ENCODE assay signal across 15 mouse cellular contexts in genomic region chr1:75499441-75499840, GRCm38 (mm10). TPM values are rescaled to one million over a fixed set of nuclear protein-coding genes. Genes with fewer than 3 reads are reported as not detected.
DNase-seq lines count a peak whose midpoint lies in the region; ATAC-seq and TF ChIP-seq lines count a peak whose summit lies in the region.
"Had no signal": no experiment of that assay in that cellular context is flagged by ENCODE, and none has a peak within 500 bp of the region (broad histone marks: within the 10 kb centered on the region; RNA-seq: fewer than 3 reads in every experiment).

No protein-coding gene starts in this region.

- no peak overlapping the region for H3K27ac ChIP-seq in heart, postnatal 0 days (ENCODE audit: low read depth)
- H3K27ac ChIP-seq in lung, embryonic 14.5 days (ENCODE audit: low read depth): no peak overlapping the region
- H3K27ac ChIP-seq in stomach, postnatal 0 days (replicated peaks): no peak overlapping the region
- H3K27ac ChIP-seq: forebrain, embryonic 15.5 days; hindbrain, embryonic 14.5 days; neural tube, embryonic 15.5 days had no signal

- H3K4me3 ChIP-seq in heart, postnatal 0 days (ENCODE audit: low read depth, low read length): no peak overlapping the region
- H3K4me3 ChIP-seq in lung, embryonic 14.5 days (ENCODE audit: low read depth, low read length): no peak overlapping the region
- no peak overlapping the region for H3K4me3 ChIP-seq in stomach, postnatal 0 days (ENCODE audit: low read depth, low read length)
- H3K4me3 ChIP-seq: forebrain, embryonic 15.5 days; megakaryocyte, embryonic 14.5 days; neural tube, embryonic 15.5 days had no signal

- WGBS in heart, postnatal 0 days: 75% methylated on average over 7 of the region's 7 CpGs
- 78% methylated on average over 7 of the region's 7 CpGs for WGBS in lung, embryonic 14.5 days
- WGBS in stomach, postnatal 0 days: 78% methylated on average over 7 of the region's 7 CpGs

- intact Hi-C loops in heart, postnatal 10 days (cut with DNase I): no loop called here

- peaks cover 83% of the 10 kb centered on the region for H3K36me3 ChIP-seq in heart, postnatal 0 days (replicated peaks; ENCODE audit: control insufficient read depth, insufficient read depth, low read length)
- peaks cover 94% of the 10 kb centered on the region for H3K36me3 ChIP-seq in lung, embryonic 14.5 days (ENCODE audit: insufficient read depth)
- H3K36me3 ChIP-seq in stomach, postnatal 0 days (ENCODE audit: control insufficient read depth, insufficient read depth, low read length): peaks cover 18% of the 10 kb centered on the region

- H3K9me3 ChIP-seq in heart, postnatal 0 days (replicated peaks; ENCODE audit: control insufficient read depth, low read length): no peaks in the 10 kb centered on the region
- no peaks in the 10 kb centered on the region for H3K9me3 ChIP-seq in lung, embryonic 14.5 days (ENCODE audit: low read depth, low read length)
- no peaks in the 10 kb centered on the region for H3K9me3 ChIP-seq in stomach, postnatal 0 days (ENCODE audit: control insufficient read depth, low read length)
- H3K9me3 ChIP-seq: forebrain, embryonic 15.5 days; megakaryocyte, embryonic 14.5 days; neural tube, embryonic 15.5 days had no signal

- no peaks in the 10 kb centered on the region for H3K27me3 ChIP-seq in heart, postnatal 0 days (ENCODE audit: control insufficient read depth, insufficient read depth, low read length)
- no peaks in the 10 kb centered on the region for H3K27me3 ChIP-seq in lung, embryonic 14.5 days (ENCODE audit: insufficient read depth, low read length)
- H3K27me3 ChIP-seq in stomach, postnatal 0 days (ENCODE audit: control insufficient read depth, insufficient read depth, low read length): no peaks in the 10 kb centered on the region
- H3K27me3 ChIP-seq: forebrain, embryonic 15.5 days had no signal

- no peak overlapping the region for H3K9ac ChIP-seq in heart, postnatal 0 days (replicated peaks; ENCODE audit: low read depth, low read length)
- H3K9ac ChIP-seq in lung, embryonic 14.5 days: no peak overlapping the region
- no peak overlapping the region for H3K9ac ChIP-seq in stomach, postnatal 0 days (ENCODE audit: low read length)
- H3K9ac ChIP-seq: forebrain, embryonic 15.5 days; hindbrain, embryonic 14.5 days; neural tube, embryonic 15.5 days had no signal

- no peak for TF ChIP-seq EP300 in heart, postnatal 0 days (IDR thresholded peaks at IDR 0.05; ENCODE audit: low read depth)
- TF ChIP-seq EP300 in stomach, postnatal 0 days (optimal IDR thresholded peaks at IDR 0.05): no peak

- no peak for ATAC-seq in heart, postnatal 0 days (ENCODE audit: insufficient read depth, low read depth)
- ATAC-seq in lung, embryonic 14.5 days (ENCODE audit: insufficient read depth): no peak
- ATAC-seq in stomach, postnatal 0 days (ENCODE audit: low FRiP score, low TSS enrichment): no peak
- ATAC-seq: forebrain, embryonic 15.5 days had no signal

- peak; percentile 48 for TF ChIP-seq CTCF in heart, postnatal 0 days (IDR thresholded peaks at IDR 0.05; ENCODE audit: low read depth)
- peak; percentile 51 for TF ChIP-seq CTCF in lung, embryonic 14.5 days (IDR thresholded peaks at IDR 0.05; ENCODE audit: low read depth)
- peak; percentile 67 for TF ChIP-seq CTCF in stomach, postnatal 0 days (IDR thresholded peaks at IDR 0.05; ENCODE audit: low read depth)

- no peak overlapping the region for H3K4me2 ChIP-seq in heart, postnatal 0 days (ENCODE audit: low read depth, low read length)
- no peak overlapping the region for H3K4me2 ChIP-seq in lung, embryonic 14.5 days
- H3K4me2 ChIP-seq in stomach, postnatal 0 days (replicated peaks; ENCODE audit: low read depth): no peak overlapping the region
- H3K4me2 ChIP-seq: forebrain, embryonic 15.5 days; hindbrain, embryonic 14.5 days; neural tube, embryonic 15.5 days had no signal

- H3K4me1 ChIP-seq in heart, postnatal 0 days (ENCODE audit: control insufficient read depth, insufficient read depth): peaks cover 13% of the 10 kb centered on the region
- peaks cover 8% of the 10 kb centered on the region; the same call in 1 of the 2 replicates for H3K4me1 ChIP-seq in lung, embryonic 14.5 days (ENCODE audit: insufficient read depth)
- H3K4me1 ChIP-seq in stomach, postnatal 0 days (replicated peaks; ENCODE audit: control insufficient read depth, insufficient read depth): no peaks in the 10 kb centered on the region
- H3K4me1 ChIP-seq: megakaryocyte, embryonic 14.5 days had no signal

- DNase-seq in heart, postnatal 0 days (ENCODE audit: low spot score): no peak
- no peak for DNase-seq in heart, postnatal 10 days
- DNase-seq in lung, embryonic 14.5 days: no peak
- no peak for DNase-seq in lung, postnatal 36 days
- peak; percentile 76 for DNase-seq in ES-CJ7 (ENCODE audit: low read depth, low spot score)
- DNase-seq in stomach, postnatal 0 days (ENCODE audit: low spot score): no peak
- DNase-seq in T-cell, adult 2 months (ENCODE audit: low spot score): no peak
- DNase-seq: adrenal gland, postnatal 25 days; gastrocnemius, postnatal 25 days; retina, postnatal 1 day had no signal

RNA-seq across cellular contexts. Expression of gene Obsl1, which starts 6.8 kb away (rescaled TPM):
- 293 and 367 TPM in 2 replicates for total RNA-seq in heart, postnatal 0 days (2014; rRNA removed; ENCODE audit: low replicate concordance)
- 45.8 and 46.8 TPM in 2 replicates for polyA plus RNA-seq in heart, postnatal 0 days (2015; fragmentation: Nextera tagmentation; extraction: Ambion mirVana)
- 100 to 1,000 TPM; 171 to 173 TPM for total RNA-seq in heart, postnatal 10 days (2021)
- polyA plus RNA-seq in lung, embryonic 14.5 days (2014; fragmentation: Nextera tagmentation; extraction: Ambion mirVana): 83.9 and 93.3 TPM in 2 replicates
- 17.9 and 21.2 TPM in 2 replicates for polyA plus RNA-seq in stomach, postnatal 0 days (2015; fragmentation: Nextera tagmentation; extraction: Ambion mirVana)
- total RNA-seq: monocyte, adult 5-6 weeks had no signal

RNA-seq across cellular contexts. Expression of gene Inha, which starts 7.4 kb away (rescaled TPM):
- total RNA-seq in heart, postnatal 0 days (2014; rRNA removed; ENCODE audit: low replicate concordance): 5.7 and 8.2 TPM in 2 replicates
- 6.4 and 7.3 TPM in 2 replicates for polyA plus RNA-seq in heart, postnatal 0 days (2015; fragmentation: Nextera tagmentation; extraction: Ambion mirVana)
- total RNA-seq in heart, postnatal 10 days (2021): 1 to 10 TPM; 5.1 to 8.5 TPM
- polyA plus RNA-seq in lung, embryonic 14.5 days (2014; fragmentation: Nextera tagmentation; extraction: Ambion mirVana): 1.7 and 2.1 TPM in 2 replicates
- 4.7 and 6.1 TPM in 2 replicates for polyA plus RNA-seq in stomach, postnatal 0 days (2015; fragmentation: Nextera tagmentation; extraction: Ambion mirVana)
- total RNA-seq: monocyte, adult 5-6 weeks had no signal

RNA-seq across cellular contexts. Expression of gene Tmem198, which starts 20.1 kb away (rescaled TPM):
- not detected in 2 replicates for total RNA-seq in heart, postnatal 0 days (2014; rRNA removed; ENCODE audit: low replicate concordance)
- 0.61 and 0.81 TPM in 2 replicates for polyA plus RNA-seq in heart, postnatal 0 days (2015; fragmentation: Nextera tagmentation; extraction: Ambion mirVana)
- under 1 TPM; 0.38 to 0.52 TPM for total RNA-seq in heart, postnatal 10 days (2021)
- 0.26 and 0.72 TPM in 2 replicates for polyA plus RNA-seq in lung, embryonic 14.5 days (2014; fragmentation: Nextera tagmentation; extraction: Ambion mirVana)
- 1.4 and 1.7 TPM in 2 replicates for polyA plus RNA-seq in stomach, postnatal 0 days (2015; fragmentation: Nextera tagmentation; extraction: Ambion mirVana)

RNA-seq across cellular contexts. Expression of gene Chpf, which starts 20.3 kb away (rescaled TPM):
- 47.7 and 53.3 TPM in 2 replicates for total RNA-seq in heart, postnatal 0 days (2014; rRNA removed; ENCODE audit: low replicate concordance)
- 19.1 and 19.3 TPM in 2 replicates for polyA plus RNA-seq in heart, postnatal 0 days (2015; fragmentation: Nextera tagmentation; extraction: Ambion mirVana)
- total RNA-seq in heart, postnatal 10 days (2021): 10 to 100 TPM; 38.6 to 39.5 TPM
- polyA plus RNA-seq in lung, embryonic 14.5 days (2014; fragmentation: Nextera tagmentation; extraction: Ambion mirVana): 32.8 and 35.1 TPM in 2 replicates
- polyA plus RNA-seq in stomach, postnatal 0 days (2015; fragmentation: Nextera tagmentation; extraction: Ambion mirVana): 24.6 and 25.2 TPM in 2 replicates

RNA-seq across cellular contexts. Expression of gene Stk11ip, which starts 21.9 kb away (rescaled TPM):
- 16.4 and 18.4 TPM in 2 replicates for total RNA-seq in heart, postnatal 0 days (2014; rRNA removed; ENCODE audit: low replicate concordance)
- polyA plus RNA-seq in heart, postnatal 0 days (2015; fragmentation: Nextera tagmentation; extraction: Ambion mirVana): 7.3 and 8.3 TPM in 2 replicates
- 10 to 100 TPM; 12.7 to 13.9 TPM for total RNA-seq in heart, postnatal 10 days (2021)
- polyA plus RNA-seq in lung, embryonic 14.5 days (2014; fragmentation: Nextera tagmentation; extraction: Ambion mirVana): 18.5 and 19.0 TPM in 2 replicates
- 6.7 and 6.8 TPM in 2 replicates for polyA plus RNA-seq in stomach, postnatal 0 days (2015; fragmentation: Nextera tagmentation; extraction: Ambion mirVana)
